31 mouse cellular contexts compared by ENCODE assay signal in the genomic region with DNA sequence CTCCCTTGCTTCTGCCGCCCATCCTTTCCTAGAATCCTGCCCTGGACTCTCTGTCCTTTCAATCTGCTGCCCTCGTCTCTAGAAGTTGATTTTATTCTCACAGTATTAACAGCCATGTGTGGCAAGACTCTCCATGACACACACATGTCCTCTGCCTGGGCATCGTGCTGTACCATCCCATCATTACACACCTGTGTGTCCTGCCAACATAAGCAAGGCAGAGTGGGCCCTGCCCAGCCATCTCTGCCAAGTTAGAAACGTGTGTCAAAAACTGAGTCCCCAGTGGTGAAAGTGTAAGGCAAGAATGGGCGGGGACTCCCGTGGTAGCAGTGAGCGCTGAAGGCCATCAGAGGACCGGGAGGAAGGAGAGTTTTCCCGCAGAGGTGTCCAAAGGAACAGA. TPM values are rescaled to one million over a fixed set of nuclear protein-coding genes. Genes with fewer than 3 reads are reported as not detected.
"Had no signal": no experiment of that assay in that cellular context is flagged by ENCODE, and none has a peak within 500 bp of the region (broad histone marks: within the 10 kb centered on the region; RNA-seq: fewer than 3 reads in every experiment).

No protein-coding gene starts in this region.

- DNase-seq: heart, postnatal 10 days; heart, postnatal 14 days; heart, postnatal 36 days; heart, postnatal 4 days; kidney, adult 11 months; kidney, adult 18-20 months; kidney, adult 2 months; kidney, adult 8-10 months; kidney, adult 9 months; kidney, postnatal 10 days; kidney, postnatal 14 days; kidney, postnatal 25 days; kidney, postnatal 36 days; kidney, postnatal 4 days; layer of hippocampus, adult 9-11 months; layer of hippocampus, postnatal 36 days had no signal

- H3K4me1 ChIP-seq: heart, embryonic 12.5 days; hindbrain, embryonic 12.5 days; hindbrain, embryonic 13.5 days; hindbrain, embryonic 15.5 days had no signal

- H3K27ac ChIP-seq: heart, embryonic 13.5 days; heart, embryonic 15.5 days; hindbrain, embryonic 10.5 days; hindbrain, embryonic 12.5 days; hindbrain, embryonic 13.5 days; hindbrain, embryonic 14.5 days; hindbrain, embryonic 15.5 days; hindbrain, postnatal 0 days; intestine, embryonic 15.5 days; kidney, embryonic 15.5 days; kidney, postnatal 0 days; layer of hippocampus, adult 2 months; left cerebral cortex, adult 2 months had no signal

- H3K4me3 ChIP-seq: heart, embryonic 12.5 days; heart, embryonic 13.5 days; heart, embryonic 15.5 days; hindbrain, embryonic 10.5 days; hindbrain, embryonic 12.5 days; hindbrain, embryonic 13.5 days; hindbrain, embryonic 15.5 days; intestine, embryonic 15.5 days; kidney, embryonic 15.5 days; layer of hippocampus, adult 2 months; left cerebral cortex, adult 2 months had no signal

RNA-seq across cellular contexts. Expression of a gene that starts 14.6 kb away (rescaled TPM):
- total RNA-seq: hematopoietic stem cell, adult 5-6 weeks had no signal
